Mouse (Mus musculus): ENCODE data around the gene Sema5b. TPM values are rescaled to one million over a fixed set of nuclear protein-coding genes. Genes with fewer than 3 reads are reported as not detected.

The Sema5b gene
- polyA plus RNA-seq, 1 experiment, result not detected

DNA sequence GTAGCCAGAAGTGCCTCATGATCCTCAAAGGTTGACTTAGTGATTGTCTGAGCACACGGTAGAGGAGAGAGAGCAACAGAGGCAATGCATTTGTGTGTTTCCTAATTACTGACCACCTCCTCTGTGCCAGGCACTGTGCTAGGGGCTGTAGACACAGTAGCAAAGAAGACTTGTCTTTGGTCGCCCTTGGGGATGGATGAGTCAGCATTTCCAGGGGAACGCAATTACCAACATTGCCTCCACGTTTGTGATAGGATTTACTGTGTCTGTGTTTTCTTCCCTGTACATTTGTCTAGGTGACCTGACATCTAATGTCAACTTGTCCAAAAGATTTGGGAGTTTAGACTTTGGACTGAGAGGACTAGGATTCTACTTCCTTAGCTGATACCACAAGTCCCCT lies 4.8 kb downstream of the Sema5b start:
- no peak overlapping the region for H3K4me2 ChIP-seq (ENCODE audit: low read depth)
- H3K36me3 ChIP-seq (ENCODE audit: control insufficient read depth, insufficient read depth), result no peaks in the 10 kb centered on the region
- no peak overlapping the region for H3K4me3 ChIP-seq
- no peak overlapping the region for H3ac ChIP-seq (ENCODE audit: control insufficient read depth, insufficient read length)
- no peak for TF ChIP-seq POLR2A (IDR thresholded peaks at IDR 0.05; ENCODE audit: insufficient read length, low read depth)
- no peaks in the 10 kb centered on the region for H3K79me2 ChIP-seq (ENCODE audit: control insufficient read depth, insufficient read depth)
- H3K27me3 ChIP-seq (ENCODE audit: control insufficient read depth, insufficient read depth, insufficient read length), result peaks cover 46% of the 10 kb centered on the region

DNA sequence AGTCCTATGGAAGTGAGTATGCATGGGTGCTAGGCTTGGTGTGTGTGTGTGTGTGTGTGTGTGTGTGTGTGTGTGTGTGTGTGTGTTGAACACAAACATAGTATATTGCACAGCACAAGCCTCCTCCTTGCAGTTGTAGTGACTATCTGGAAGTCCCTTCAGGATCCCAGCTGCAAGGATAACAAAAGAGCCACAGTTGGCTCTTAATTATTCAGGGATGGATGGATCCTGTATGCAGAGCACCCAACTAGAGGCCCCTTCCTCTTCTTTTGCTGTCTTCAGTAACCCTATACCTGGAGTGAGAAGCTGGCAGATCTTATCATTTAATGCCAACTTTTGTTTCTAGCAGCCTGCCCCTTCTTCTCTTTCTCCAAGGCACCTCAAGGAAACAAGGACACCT lies 7.0 kb downstream of the Sema5b start:
- H3K27me3 ChIP-seq (ENCODE audit: control insufficient read depth, insufficient read depth, insufficient read length), result peaks cover 34% of the 10 kb centered on the region
- no peak overlapping the region for H3K4me2 ChIP-seq (ENCODE audit: low read depth)
- no peaks in the 10 kb centered on the region for H3K79me2 ChIP-seq (ENCODE audit: control insufficient read depth, insufficient read depth)
- TF ChIP-seq E2F4 (IDR thresholded peaks at IDR 0.05; ENCODE audit: insufficient read depth) (no peak), REST (IDR thresholded peaks at IDR 0.05; ENCODE audit: insufficient read depth, insufficient read length) (no peak), CEBPB (IDR thresholded peaks at IDR 0.05; ENCODE audit: insufficient read depth, poor library complexity, severe bottlenecking) (no peak), POLR2A (IDR thresholded peaks at IDR 0.05; ENCODE audit: insufficient read length, low read depth) (no peak), MAX (IDR thresholded peaks at IDR 0.05; ENCODE audit: low read depth) (no peak), POLR2AphosphoS2 (IDR thresholded peaks at IDR 0.05; ENCODE audit: insufficient read length, low read depth) (no peak), MYOG (IDR thresholded peaks at IDR 0.05; ENCODE audit: control insufficient read depth in 1 of 3, insufficient read depth in 1 of 3, insufficient read length in 2 of 3, low read depth in 2 of 3) (no peak), USF1 (IDR thresholded peaks at IDR 0.05; ENCODE audit: low read depth) (no peak), MYOD1 (IDR thresholded peaks at IDR 0.05; ENCODE audit: control insufficient read depth in 1 of 3, insufficient read length in 2 of 3, low read depth in 2 of 3) (no peak), SRF (IDR thresholded peaks at IDR 0.05; ENCODE audit: control insufficient read depth, insufficient read length, low read depth) (no peak), TCF3 (IDR thresholded peaks at IDR 0.05; ENCODE audit: insufficient read length, low read depth) (no peak), TCF12 (IDR thresholded peaks at IDR 0.05; ENCODE audit: insufficient read depth, poor library complexity, severe bottlenecking) (no peak)
- H3K36me3 ChIP-seq (ENCODE audit: control insufficient read depth, insufficient read depth), result no peaks in the 10 kb centered on the region
- H3ac ChIP-seq (ENCODE audit: control insufficient read depth, insufficient read length), result no peak overlapping the region
- no peak overlapping the region for H3K4me3 ChIP-seq

DNA sequence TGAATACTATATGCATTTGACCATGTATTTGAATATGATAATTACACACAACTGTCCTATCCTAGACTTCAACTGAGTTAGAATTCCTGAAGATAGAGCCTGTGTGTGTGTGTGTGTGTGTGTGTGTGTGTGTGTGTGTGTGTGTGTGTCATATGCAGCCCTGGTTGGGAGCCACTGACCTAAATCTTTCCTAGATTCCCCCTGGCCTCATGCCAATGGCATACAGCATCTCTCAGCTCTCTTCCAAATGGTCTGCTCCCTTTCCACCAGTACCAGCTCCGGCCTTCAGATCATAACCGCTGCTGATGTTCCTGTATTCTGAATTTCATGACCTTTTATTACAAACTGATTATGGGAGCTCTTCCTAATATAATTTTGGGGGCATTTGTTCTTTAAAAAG lies 8.4 kb downstream of the Sema5b start:
- H3ac ChIP-seq (ENCODE audit: control insufficient read depth, insufficient read length), result no peak overlapping the region
- no peaks in the 10 kb centered on the region for H3K36me3 ChIP-seq (ENCODE audit: control insufficient read depth, insufficient read depth)
- H3K4me2 ChIP-seq (ENCODE audit: low read depth), result no peak overlapping the region
- peaks cover 31% of the 10 kb centered on the region for H3K27me3 ChIP-seq (ENCODE audit: control insufficient read depth, insufficient read depth, insufficient read length)
- no peak overlapping the region for H3K4me3 ChIP-seq
- TF ChIP-seq CEBPB (IDR thresholded peaks at IDR 0.05; ENCODE audit: insufficient read depth, poor library complexity, severe bottlenecking), result no peak
- no peak for TF ChIP-seq TCF3 (IDR thresholded peaks at IDR 0.05; ENCODE audit: insufficient read length, low read depth)
- no peaks in the 10 kb centered on the region for H3K79me2 ChIP-seq (ENCODE audit: control insufficient read depth, insufficient read depth)

DNA sequence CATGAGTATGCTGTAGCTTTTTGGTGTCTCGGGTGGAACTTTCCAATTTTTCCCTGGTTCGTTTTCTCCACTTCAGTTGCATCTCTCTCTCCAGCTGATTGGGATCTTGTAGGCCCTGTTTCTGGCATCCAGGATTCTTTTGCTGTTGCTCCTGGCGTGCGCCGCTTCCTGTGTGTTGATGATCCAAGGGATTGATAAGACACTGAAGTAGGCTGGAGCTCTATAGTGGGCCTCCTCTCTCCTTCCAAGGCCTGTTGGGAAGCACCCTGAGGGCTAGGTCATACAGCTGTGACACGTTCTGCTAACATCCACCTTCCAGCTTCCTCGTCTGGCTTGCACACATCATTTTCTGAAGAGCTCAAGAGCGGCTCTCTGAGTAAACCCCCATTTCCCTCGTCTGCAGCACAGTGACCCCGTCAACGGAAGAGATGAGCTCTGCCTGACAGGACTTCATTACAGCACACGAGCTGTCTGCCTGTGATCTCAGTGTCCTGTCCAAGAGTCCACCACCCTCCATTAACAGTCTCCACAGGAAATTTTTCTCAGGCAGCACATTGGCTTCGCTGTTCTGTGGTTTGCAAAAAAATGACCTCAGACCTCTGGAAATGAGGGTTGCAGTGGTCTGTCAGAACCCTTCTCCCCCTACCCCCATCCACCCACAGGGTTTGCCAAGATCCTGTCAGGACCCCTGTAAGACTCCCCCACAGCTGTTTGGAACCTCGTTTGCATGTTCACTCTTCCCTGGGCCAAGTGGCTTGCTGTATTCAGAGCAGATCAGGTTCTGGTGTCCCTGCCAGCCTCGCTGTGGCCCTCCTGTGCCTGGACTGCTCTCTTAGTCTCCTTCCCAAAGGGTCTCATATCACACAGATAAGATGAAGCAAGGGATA lies 14.9 kb downstream of the Sema5b start:
- Histone ChIP-seq H3ac (ENCODE audit: control insufficient read depth, insufficient read length) (no peak overlapping the region), H3K27me3 (ENCODE audit: control insufficient read depth, insufficient read depth, insufficient read length) (peaks cover 34% of the 10 kb centered on the region), H3K36me3 (ENCODE audit: control insufficient read depth, insufficient read depth) (no peaks in the 10 kb centered on the region), H3K79me2 (ENCODE audit: control insufficient read depth, insufficient read depth) (no peaks in the 10 kb centered on the region), H3K4me2 (ENCODE audit: low read depth) (no peak overlapping the region), H3K4me3 (no peak overlapping the region)
- TF ChIP-seq REST (IDR thresholded peaks at IDR 0.05; ENCODE audit: insufficient read depth, insufficient read length), result no peak
- TF ChIP-seq MYOD1 (IDR thresholded peaks at IDR 0.05; ENCODE audit: control insufficient read depth in 1 of 3, insufficient read length in 2 of 3, low read depth in 2 of 3), result no peak
- TF ChIP-seq TCF12 (IDR thresholded peaks at IDR 0.05; ENCODE audit: insufficient read depth, poor library complexity, severe bottlenecking), result no peak

DNA sequence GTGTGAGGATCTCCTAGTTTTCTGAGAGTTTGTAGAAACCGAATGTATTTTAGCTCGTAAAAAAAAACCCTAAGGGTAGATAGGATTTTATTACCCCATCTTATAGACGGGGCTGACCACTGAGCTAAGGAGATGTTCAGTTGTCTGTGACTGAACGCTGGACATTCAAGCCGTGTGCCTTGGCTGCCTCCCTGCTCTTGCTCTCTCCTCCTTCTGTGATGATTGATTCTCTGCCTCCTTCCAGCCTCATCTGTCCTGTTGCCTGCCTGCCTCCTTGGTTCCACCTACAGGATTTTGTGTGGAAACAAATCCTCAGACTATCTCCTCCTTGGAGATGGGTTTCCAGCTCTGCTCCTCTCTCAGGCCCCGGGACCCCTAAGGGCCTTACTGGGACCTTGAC lies 16.1 kb downstream of the Sema5b start:
- no peak overlapping the region for H3K4me3 ChIP-seq
- no peak for TF ChIP-seq E2F4 (IDR thresholded peaks at IDR 0.05; ENCODE audit: insufficient read depth)
- TF ChIP-seq POLR2AphosphoS2 (IDR thresholded peaks at IDR 0.05; ENCODE audit: insufficient read length, low read depth), result no peak
- TF ChIP-seq CEBPB (IDR thresholded peaks at IDR 0.05; ENCODE audit: insufficient read depth, poor library complexity, severe bottlenecking), result no peak
- no peak for TF ChIP-seq MAX (IDR thresholded peaks at IDR 0.05; ENCODE audit: low read depth)
- TF ChIP-seq MYOD1 (IDR thresholded peaks at IDR 0.05; ENCODE audit: control insufficient read depth in 1 of 3, insufficient read length in 2 of 3, low read depth in 2 of 3), result no peak
- TF ChIP-seq REST (IDR thresholded peaks at IDR 0.05; ENCODE audit: insufficient read depth, insufficient read length), result no peak
- TF ChIP-seq TCF3 (IDR thresholded peaks at IDR 0.05; ENCODE audit: insufficient read length, low read depth), result no peak
- TF ChIP-seq MYOG (IDR thresholded peaks at IDR 0.05; ENCODE audit: control insufficient read depth in 1 of 3, insufficient read depth in 1 of 3, insufficient read length in 2 of 3, low read depth in 2 of 3), result no peak
- no peak for TF ChIP-seq USF1 (IDR thresholded peaks at IDR 0.05; ENCODE audit: low read depth)
- no peak for TF ChIP-seq POLR2A (IDR thresholded peaks at IDR 0.05; ENCODE audit: insufficient read length, low read depth)
- no peak for TF ChIP-seq SRF (IDR thresholded peaks at IDR 0.05; ENCODE audit: control insufficient read depth, insufficient read length, low read depth)
- no peak overlapping the region for H3K4me2 ChIP-seq (ENCODE audit: low read depth)
- H3K27me3 ChIP-seq (ENCODE audit: control insufficient read depth, insufficient read depth, insufficient read length), result peaks cover 31% of the 10 kb centered on the region
- H3K36me3 ChIP-seq (ENCODE audit: control insufficient read depth, insufficient read depth), result no peaks in the 10 kb centered on the region
- no peaks in the 10 kb centered on the region for H3K79me2 ChIP-seq (ENCODE audit: control insufficient read depth, insufficient read depth)
- no peak overlapping the region for H3ac ChIP-seq (ENCODE audit: control insufficient read depth, insufficient read length)
